Mouse (Mus musculus) heart, embryonic 11.5 days (tissue): ENCODE results near the gene 2810006K23Rik. TPM values are rescaled to one million over a fixed set of nuclear protein-coding genes. Genes with fewer than 3 reads are reported as not detected.
"Not testable (repeated sequence)": the region's sequence is repeated elsewhere in the genome, so short reads cannot be mapped to it uniquely, and the experiment has no call there.

Experiments
- ATAC-seq: fragments of 200-750 bp; cut with Nextera tagmentation; replicated peaks from 2 replicates; pipeline ENCODE4 v1.8.0; 2017; ENCODE audit warnings: moderate library complexity; ENCODE audit not compliant: insufficient number of reproducible peaks, low FRiP score, low TSS enrichment
- H3K27ac ChIP-seq: fragments of 300-500 bp; sonication (generic); 2 replicates; pipeline ENCODE4 v1.5.1; 2014; ENCODE audit warnings: mild to moderate bottlenecking, low read depth, low read length
- H3K27me3 ChIP-seq: fragments of 300-500 bp; sonication (generic); 2 replicates; pipeline ENCODE4 v1.6.1; 2014; ENCODE audit warnings: mild to moderate bottlenecking, low read length, mixed read lengths; ENCODE audit not compliant: control insufficient read depth, insufficient read depth
- H3K36me3 ChIP-seq: fragments of 300-500 bp; sonication (generic); 2 replicates; pipeline ENCODE4 v1.6.1; 2014; ENCODE audit warnings: mild to moderate bottlenecking, low read length, moderate library complexity, mixed read lengths; ENCODE audit not compliant: control insufficient read depth, insufficient read depth
- H3K4me1 ChIP-seq: fragments of 300-500 bp; sonication (generic); 2 replicates; pipeline ENCODE4 v1.6.1; 2014; ENCODE audit warnings: low read length; ENCODE audit not compliant: control insufficient read depth, insufficient read depth
- H3K4me2 ChIP-seq: fragments of 300-500 bp; sonication (generic); 2 replicates; pipeline ENCODE4 v1.6.1; 2014; ENCODE audit warnings: mild to moderate bottlenecking, moderate library complexity
- H3K4me3 ChIP-seq: fragments of 300-500 bp; sonication (generic); 2 replicates; pipeline ENCODE4 v1.5.1; 2014; ENCODE audit warnings: low read depth, low read length
- H3K9ac ChIP-seq: fragments of 300-500 bp; sonication (generic); 2 replicates; pipeline ENCODE4 v1.6.1; 2014; ENCODE audit warnings: mild to moderate bottlenecking, low read depth, low read length, moderate library complexity
- H3K9me3 ChIP-seq: fragments of 300-500 bp; sonication (generic); replicated peaks from 2 replicates; pipeline ENCODE4 v1.6.1; 2016; ENCODE audit warnings: low read length; ENCODE audit not compliant: control insufficient read depth
- WGBS: fragments of 180-500 bp; shearing (Covaris S2); extraction: QIAGEN DNeasy Blood & Tissue Kit; methylation state at CpG from one replicate; pipeline ENCODE4 v1.1.7; 2014; ENCODE audit not compliant: insufficient replicate concordance; 5-methylcytosine and 5-hydroxymethylcytosine counted together
- polyA plus RNA-seq: library from polyadenylated mRNA; unstranded; fragments of >200 nt; fragmentation: Nextera tagmentation; extraction: Ambion mirVana; gene quantifications from 2 replicates; pipeline ENCODE4 v1.2.1, GENCODE M21; 2014

2810006K23Rik gene
- polyA plus RNA-seq, 1 experiment from 2014 or later: 14.8 TPM

- no peaks in the 10 kb centered on the region for H3K9me3 ChIP-seq
- no peak overlapping the region for H3K4me3 ChIP-seq
- no peaks in the 10 kb centered on the region for H3K36me3 ChIP-seq
- 79% methylated on average over 2 of the region's 2 CpGs for WGBS
- no peak overlapping the region for H3K9ac ChIP-seq
- no peak for ATAC-seq
- no peaks in the 10 kb centered on the region for H3K27me3 ChIP-seq
- no peak overlapping the region for H3K27ac ChIP-seq
- no peaks in the 10 kb centered on the region for H3K4me1 ChIP-seq
- H3K4me2 ChIP-seq: no peak overlapping the region
Measured at GRCm38 (mm10) chr5:124359641-124360040, 31.8 kb downstream of the 2810006K23Rik start.

GRCm38 (mm10) chr5:124362982-124363381 is 35.1 kb downstream of the 2810006K23Rik start, which contains the start of gene Cdk2ap1:
Cdk2ap1 (minus strand) TSS chr5:124363082.
- WGBS: 90% methylated on average over 5 of the region's 5 CpGs
- ATAC-seq: not testable (repeated sequence)

DNA sequence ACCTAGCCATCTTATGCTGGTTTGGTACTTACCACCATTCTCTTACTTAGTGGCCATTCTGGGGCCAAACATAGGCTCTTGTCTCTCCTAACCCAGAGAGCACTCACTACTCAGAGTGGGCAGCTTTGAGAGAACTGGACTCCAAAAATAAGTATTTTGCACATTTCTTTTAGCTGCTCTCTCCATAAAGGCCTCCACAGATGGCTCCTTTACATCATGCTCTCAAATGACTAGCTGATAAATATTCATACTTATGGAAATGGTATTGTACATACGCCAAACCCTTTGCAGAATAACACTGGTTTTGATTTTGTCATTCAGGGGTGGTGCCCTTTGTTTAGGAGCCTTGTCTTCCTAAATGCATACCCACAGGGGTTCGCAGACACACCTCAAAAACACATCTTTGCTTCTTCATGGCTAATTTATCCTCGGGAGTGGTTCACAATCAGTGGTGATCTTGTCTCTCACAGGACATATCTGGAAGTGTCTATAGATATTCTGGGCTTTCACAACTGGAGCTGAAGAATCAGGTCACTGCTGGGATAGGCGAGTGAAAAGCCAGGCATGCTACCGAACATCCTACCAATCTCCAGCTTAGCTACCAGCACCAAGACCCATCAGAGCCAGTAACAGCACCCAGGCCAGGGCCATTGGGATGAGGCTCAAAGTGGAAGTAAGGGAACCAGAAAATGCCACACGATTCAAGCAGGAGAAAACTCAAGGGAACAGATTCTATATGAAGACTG is 36.5 kb downstream of the 2810006K23Rik start:
- 87% methylated on average over 6 of the region's 6 CpGs for WGBS
- Histone ChIP-seq H3K9ac (no peak overlapping the region), H3K36me3 (no peaks in the 10 kb centered on the region), H3K4me3 (no peak overlapping the region), H3K27ac (no peak overlapping the region), H3K4me1 (no peaks in the 10 kb centered on the region), H3K27me3 (no peaks in the 10 kb centered on the region), H3K9me3 (no peaks in the 10 kb centered on the region), H3K4me2 (no peak overlapping the region)
- no peak for ATAC-seq

More at GRCm38 (mm10) chr5:124362982-124363381, 35.1 kb downstream of the 2810006K23Rik start, which contains the start of gene Cdk2ap1:
- not testable (repeated sequence) for H3K4me1 ChIP-seq, H3K4me2 ChIP-seq, H3K9ac ChIP-seq, H3K27ac ChIP-seq, H3K36me3 ChIP-seq, H3K27me3 ChIP-seq, H3K4me3 ChIP-seq, H3K9me3 ChIP-seq

DNA sequence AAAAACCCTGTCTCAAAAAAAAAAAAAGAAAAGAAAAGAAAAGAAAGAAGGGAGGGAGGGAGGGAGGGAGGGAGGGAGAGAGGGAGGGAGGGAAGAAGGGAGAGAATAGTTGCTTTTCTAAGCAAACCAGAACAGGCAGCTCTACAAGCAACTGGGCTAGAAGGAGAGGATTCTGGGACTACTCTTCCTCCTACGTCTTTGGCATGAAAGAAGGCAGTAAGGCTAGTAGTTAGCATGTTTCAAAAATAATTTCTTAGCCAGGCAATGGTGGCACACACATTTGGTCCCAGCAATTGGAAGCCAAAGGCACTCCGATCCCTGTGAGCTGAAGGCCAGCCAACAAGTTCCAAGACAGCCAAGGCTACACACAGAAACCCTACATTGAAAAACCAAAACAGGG is 37.9 kb downstream of the 2810006K23Rik start:
- no peak for ATAC-seq
- H3K9me3 ChIP-seq: no peaks in the 10 kb centered on the region
- WGBS: 88% methylated on average over 2 of the region's 2 CpGs
- H3K4me2 ChIP-seq: no peak overlapping the region
- no peak overlapping the region for H3K4me3 ChIP-seq
- no peaks in the 10 kb centered on the region for H3K4me1 ChIP-seq
- peaks cover 7% of the 10 kb centered on the region; the same call in 1 of the 2 replicates for H3K36me3 ChIP-seq
- H3K9ac ChIP-seq: no peak overlapping the region
- H3K27ac ChIP-seq: no peak overlapping the region
- H3K27me3 ChIP-seq: no peaks in the 10 kb centered on the region

GRCm38 (mm10) chr5:124366721-124367120 is 38.8 kb downstream of the 2810006K23Rik start:
- H3K4me2 ChIP-seq: no peak overlapping the region
- no peaks in the 10 kb centered on the region for H3K4me1 ChIP-seq
- no peak for ATAC-seq
- H3K9me3 ChIP-seq: no peaks in the 10 kb centered on the region
- peaks cover 11% of the 10 kb centered on the region for H3K36me3 ChIP-seq
- H3K27me3 ChIP-seq: no peaks in the 10 kb centered on the region
- no peak overlapping the region for H3K9ac ChIP-seq
- 87% methylated on average over 3 of the region's 3 CpGs for WGBS
- no peak overlapping the region for H3K4me3 ChIP-seq
- no peak overlapping the region for H3K27ac ChIP-seq

DNA sequence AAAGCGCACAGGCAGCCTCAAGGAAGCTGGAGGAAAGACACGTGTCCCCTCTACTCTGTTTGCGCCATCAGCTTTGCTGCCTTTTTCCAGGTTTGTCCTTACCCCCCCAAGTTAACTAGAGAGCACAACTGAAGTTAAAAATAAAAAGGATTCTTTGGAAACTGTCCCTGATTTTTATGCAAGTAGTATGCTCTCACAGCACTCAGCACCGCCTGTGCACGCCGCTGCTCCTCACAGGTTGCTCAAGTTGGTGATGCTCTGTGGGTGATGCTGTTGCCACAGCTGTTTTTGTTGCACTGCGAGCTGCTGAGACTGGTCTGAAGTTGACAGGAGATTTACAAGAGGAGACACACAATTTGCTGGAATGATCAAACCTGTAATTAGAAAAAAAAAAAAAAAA is 46.4 kb downstream of the 2810006K23Rik start:
- no peak overlapping the region for H3K27ac ChIP-seq
- H3K4me2 ChIP-seq: no peak overlapping the region
- WGBS: 94% methylated on average over 7 of the region's 7 CpGs
- no peaks in the 10 kb centered on the region for H3K4me1 ChIP-seq
- H3K4me3 ChIP-seq: no peak overlapping the region
- no peaks in the 10 kb centered on the region for H3K9me3 ChIP-seq
- no peak for ATAC-seq
- no peak overlapping the region for H3K9ac ChIP-seq
- no peaks in the 10 kb centered on the region for H3K27me3 ChIP-seq
- H3K36me3 ChIP-seq: peaks cover 50% of the 10 kb centered on the region

DNA sequence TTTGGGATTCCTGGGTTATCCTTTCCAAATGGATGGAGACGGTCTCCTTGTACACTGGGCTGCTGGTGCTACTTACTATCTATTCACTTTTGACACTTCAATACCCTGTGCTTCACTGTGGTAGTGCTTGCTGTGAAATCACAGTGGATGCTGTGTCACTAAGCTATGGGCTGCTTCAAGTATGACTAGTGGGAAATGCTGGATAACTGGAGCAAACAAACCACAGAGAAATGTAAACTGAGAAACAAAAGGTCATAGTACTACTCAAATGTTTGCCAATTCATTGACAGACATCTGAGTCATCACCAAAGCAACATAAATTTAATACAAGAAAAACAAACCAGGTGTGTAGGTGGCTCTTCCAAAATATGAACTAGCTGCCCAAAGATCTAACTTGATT is 48.5 kb downstream of the 2810006K23Rik start:
- WGBS: 86% methylated on average over 1 of the region's 1 CpGs
- Histone ChIP-seq H3K9ac (no peak overlapping the region), H3K4me3 (no peak overlapping the region), H3K27ac (no peak overlapping the region), H3K9me3 (no peaks in the 10 kb centered on the region), H3K27me3 (no peaks in the 10 kb centered on the region), H3K4me2 (no peak overlapping the region), H3K4me1 (no peaks in the 10 kb centered on the region), H3K36me3 (peaks cover 49% of the 10 kb centered on the region)
- no peak for ATAC-seq

DNA sequence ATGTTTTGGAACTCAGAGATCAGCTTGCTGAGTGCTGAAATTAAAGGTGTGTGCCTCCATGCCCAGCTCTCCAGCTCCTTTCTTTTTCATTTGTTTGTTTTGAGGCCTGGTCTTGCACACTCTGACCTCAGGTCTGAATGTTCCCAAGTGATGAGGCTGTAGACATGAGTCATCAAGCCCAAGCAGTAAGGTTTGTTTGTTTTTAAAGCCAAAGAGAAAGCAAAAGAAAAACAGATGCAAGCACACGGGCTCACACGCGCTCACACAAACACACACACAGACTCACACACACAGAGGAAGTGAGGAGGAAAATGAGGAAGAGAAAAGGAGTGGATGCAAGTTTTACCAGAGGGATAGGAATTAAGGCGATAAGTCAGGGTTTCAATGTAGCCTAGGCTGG is 49.3 kb downstream of the 2810006K23Rik start:
- H3K9me3 ChIP-seq: no peaks in the 10 kb centered on the region
- H3K9ac ChIP-seq: no peak overlapping the region
- peaks cover 55% of the 10 kb centered on the region for H3K36me3 ChIP-seq
- no peaks in the 10 kb centered on the region for H3K27me3 ChIP-seq
- H3K4me3 ChIP-seq: no peak overlapping the region
- no peak overlapping the region for H3K4me2 ChIP-seq
- no peaks in the 10 kb centered on the region for H3K4me1 ChIP-seq
- 85% methylated on average over 4 of the region's 4 CpGs for WGBS
- ATAC-seq: no peak
- H3K27ac ChIP-seq: no peak overlapping the region

- H3K4me2 ChIP-seq: no peak overlapping the region
- H3K4me3 ChIP-seq: no peak overlapping the region
- no peaks in the 10 kb centered on the region for H3K4me1 ChIP-seq
- no peak overlapping the region for H3K9ac ChIP-seq
- no peaks in the 10 kb centered on the region for H3K9me3 ChIP-seq
- peaks cover 41% of the 10 kb centered on the region for H3K36me3 ChIP-seq
- no peaks in the 10 kb centered on the region for H3K27me3 ChIP-seq
- no peak for ATAC-seq
- no peak overlapping the region for H3K27ac ChIP-seq
- WGBS: 76% methylated on average over 1 of the region's 1 CpGs
Measured at GRCm38 (mm10) chr5:124380121-124380520, 52.2 kb downstream of the 2810006K23Rik start.
